ENCODE assay signal across 16 mouse cellular contexts in the genomic region with DNA sequence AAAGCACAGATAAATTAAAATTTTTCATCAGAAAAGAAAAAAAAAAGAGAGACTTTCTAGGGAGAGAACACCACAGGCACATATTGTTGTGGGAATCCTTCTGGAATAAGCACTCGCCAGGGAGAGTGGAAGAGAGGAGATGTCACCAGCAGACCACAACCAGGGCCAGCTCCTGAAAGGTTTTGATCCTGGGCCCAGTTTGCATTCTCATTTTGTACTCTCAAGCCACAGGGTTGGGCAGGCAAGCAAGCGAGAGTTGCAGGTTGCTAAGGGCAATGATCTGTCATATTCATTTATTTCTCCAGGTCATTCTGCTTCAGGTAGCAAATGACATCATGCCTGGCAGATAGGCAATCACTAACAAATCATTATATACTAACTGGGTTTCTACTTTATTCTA.
DNase-seq lines count a peak whose midpoint lies in the region.
"Had no signal": no experiment of that assay in that cellular context is flagged by ENCODE, and none has a peak within 500 bp of the region (broad histone marks: within the 10 kb centered on the region; RNA-seq: fewer than 3 reads in every experiment).

No protein-coding gene starts in this region.

- peak; percentile 70 to 73 for DNase-seq in cerebellum, postnatal 10 days
- no peak for DNase-seq in cerebellum, postnatal 4 days (ENCODE audit: low spot score in 2 of 2)
- peak; percentile 62 to 64 for DNase-seq in cerebellum, postnatal 14 days
- DNase-seq in cerebellum, postnatal 25 days, result no peak
- DNase-seq in retina, postnatal 1 day, result peak; percentile 36
- DNase-seq in retina, embryonic 14.5 days (ENCODE audit: low spot score), result no peak
- DNase-seq: adrenal gland, adult 2 months; adrenal gland, adult 8-10 months; adrenal gland, postnatal 10 days; adrenal gland, postnatal 14 days; adrenal gland, postnatal 25 days; adrenal gland, postnatal 36 days; B cell, adult 2 months; cerebellum, adult 11 months; cerebellum, adult 11-12 months; cerebellum, adult 18-20 months had no signal

Comparison
In these comparisons a context has a peak if more than half of its experiments do, and no peak if none do; other contexts are left out.
1. DNase-seq: peak in cerebellum, postnatal 10 days (2 of 2), cerebellum, postnatal 14 days (2 of 2) and retina, postnatal 1 day (single experiment); none in cerebellum, postnatal 4 days (0 of 2), cerebellum, postnatal 25 days (0 of 2) and retina, embryonic 14.5 days (single experiment).